Mouse (Mus musculus): ENCODE data around the gene Vps33a. TPM values are rescaled to one million over a fixed set of nuclear protein-coding genes. Genes with fewer than 3 reads are reported as not detected.

Vps33a gene
- polyA plus RNA-seq, 1 experiment from 2014 or later, result 27.2 TPM

GRCm38 (mm10) chr5:123555693-123556092 lies 17.1 kb downstream of the Vps33a start:
- no peak overlapping the region for H3K9ac ChIP-seq (replicated peaks; ENCODE audit: low read depth, low read length)
- peaks cover 33% of the 10 kb centered on the region for H3K36me3 ChIP-seq (ENCODE audit: control insufficient read depth, insufficient read depth, low read length)
- ATAC-seq (ENCODE audit: insufficient number of reproducible peaks, insufficient read depth, low FRiP score, low read depth), result no peak
- no peak overlapping the region for H3K4me2 ChIP-seq (replicated peaks; ENCODE audit: low read depth, low read length)
- H3K27me3 ChIP-seq (ENCODE audit: control insufficient read depth, insufficient read depth, low read length), result no peaks in the 10 kb centered on the region
- no peaks in the 10 kb centered on the region for H3K4me1 ChIP-seq (ENCODE audit: control insufficient read depth, insufficient read depth, low read length)
- H3K9me3 ChIP-seq (ENCODE audit: control insufficient read depth, low read depth, low read length), result no peaks in the 10 kb centered on the region
- H3K27ac ChIP-seq (ENCODE audit: low read length), result no peak overlapping the region
- whole genome bisulfite sequencing, result 87% methylated on average over 7 of the region's 7 CpGs
- H3K4me3 ChIP-seq (ENCODE audit: low read depth, low read length), result no peak overlapping the region

GRCm38 (mm10) chr5:123533801-123534200 lies 39.0 kb downstream of the Vps33a start:
- Histone ChIP-seq H3K4me3 (ENCODE audit: low read depth, low read length) (no peak overlapping the region), H3K27me3 (ENCODE audit: control insufficient read depth, insufficient read depth, low read length) (no peaks in the 10 kb centered on the region), H3K4me1 (ENCODE audit: control insufficient read depth, insufficient read depth, low read length) (no peaks in the 10 kb centered on the region), H3K9ac (replicated peaks; ENCODE audit: low read depth, low read length) (no peak overlapping the region), H3K9me3 (ENCODE audit: control insufficient read depth, low read depth, low read length) (no peaks in the 10 kb centered on the region), H3K36me3 (ENCODE audit: control insufficient read depth, insufficient read depth, low read length) (peaks cover 27% of the 10 kb centered on the region), H3K4me2 (replicated peaks; ENCODE audit: low read depth, low read length) (no peak overlapping the region), H3K27ac (ENCODE audit: low read length) (no peak overlapping the region)
- ATAC-seq (ENCODE audit: insufficient number of reproducible peaks, insufficient read depth, low FRiP score, low read depth), result no peak
- 90% methylated on average over 10 of the region's 10 CpGs for WGBS

GRCm38 (mm10) chr5:123530056-123530455 lies 42.8 kb downstream of the Vps33a start:
- Histone ChIP-seq H3K36me3 (ENCODE audit: control insufficient read depth, insufficient read depth, low read length) (peaks cover 23% of the 10 kb centered on the region), H3K4me3 (ENCODE audit: low read depth, low read length) (no peak overlapping the region)
- 86% methylated on average over 8 of the region's 8 CpGs for WGBS

GRCm38 (mm10) chr5:123528641-123529040 lies 44.2 kb downstream of the Vps33a start:
- H3K9ac ChIP-seq (replicated peaks; ENCODE audit: low read depth, low read length), result no peak overlapping the region
- peaks cover 3% of the 10 kb centered on the region; the same call in 1 of the 2 replicates for H3K4me1 ChIP-seq (ENCODE audit: control insufficient read depth, insufficient read depth, low read length)
- H3K9me3 ChIP-seq (ENCODE audit: control insufficient read depth, low read depth, low read length), result no peaks in the 10 kb centered on the region
- no peak for ATAC-seq (ENCODE audit: insufficient number of reproducible peaks, insufficient read depth, low FRiP score, low read depth)
- H3K27ac ChIP-seq (ENCODE audit: low read length), result no peak overlapping the region
- H3K4me3 ChIP-seq (ENCODE audit: low read depth, low read length), result no peak overlapping the region
- no peak overlapping the region for H3K4me2 ChIP-seq (replicated peaks; ENCODE audit: low read depth, low read length)
- 74% methylated on average over 7 of the region's 7 CpGs for WGBS
- peaks cover 23% of the 10 kb centered on the region for H3K36me3 ChIP-seq (ENCODE audit: control insufficient read depth, insufficient read depth, low read length)
- H3K27me3 ChIP-seq (ENCODE audit: control insufficient read depth, insufficient read depth, low read length), result no peaks in the 10 kb centered on the region

More at GRCm38 (mm10) chr5:123530056-123530455, 42.8 kb downstream of the Vps33a start:
- H3K27ac ChIP-seq (ENCODE audit: low read length), result no peak overlapping the region
- H3K27me3 ChIP-seq (ENCODE audit: control insufficient read depth, insufficient read depth, low read length), result no peaks in the 10 kb centered on the region
- H3K4me1 ChIP-seq (ENCODE audit: control insufficient read depth, insufficient read depth, low read length), result no peaks in the 10 kb centered on the region
- no peak overlapping the region for H3K9ac ChIP-seq (replicated peaks; ENCODE audit: low read depth, low read length)
- ATAC-seq (ENCODE audit: insufficient number of reproducible peaks, insufficient read depth, low FRiP score, low read depth), result no peak
- no peak overlapping the region for H3K4me2 ChIP-seq (replicated peaks; ENCODE audit: low read depth, low read length)
- no peaks in the 10 kb centered on the region for H3K9me3 ChIP-seq (ENCODE audit: control insufficient read depth, low read depth, low read length)

- Histone ChIP-seq H3K36me3 (ENCODE audit: control insufficient read depth, insufficient read depth, low read length) (peaks cover 8% of the 10 kb centered on the region; the same call in 1 of the 2 replicates), H3K9me3 (ENCODE audit: control insufficient read depth, low read depth, low read length) (no peaks in the 10 kb centered on the region), H3K9ac (replicated peaks; ENCODE audit: low read depth, low read length) (no peak overlapping the region), H3K4me2 (replicated peaks; ENCODE audit: low read depth, low read length) (no peak overlapping the region), H3K27ac (ENCODE audit: low read length) (no peak overlapping the region), H3K4me3 (ENCODE audit: low read depth, low read length) (no peak overlapping the region), H3K27me3 (ENCODE audit: control insufficient read depth, insufficient read depth, low read length) (no peaks in the 10 kb centered on the region), H3K4me1 (ENCODE audit: control insufficient read depth, insufficient read depth, low read length) (peaks cover 7% of the 10 kb centered on the region)
- WGBS, result 90% methylated on average over 9 of the region's 9 CpGs
- no peak for ATAC-seq (ENCODE audit: insufficient number of reproducible peaks, insufficient read depth, low FRiP score, low read depth)
Observed at GRCm38 (mm10) chr5:123525916-123526495, 46.8 kb downstream of the Vps33a start.

- ATAC-seq (ENCODE audit: insufficient number of reproducible peaks, insufficient read depth, low FRiP score, low read depth), result no peak
- no peaks in the 10 kb centered on the region for H3K9me3 ChIP-seq (ENCODE audit: control insufficient read depth, low read depth, low read length)
- no peak within 1 kb of the TSS for H3K9ac ChIP-seq (replicated peaks; ENCODE audit: low read depth, low read length)
- peaks cover 6% of the 10 kb centered on the region; the same call in 1 of the 2 replicates for H3K36me3 ChIP-seq (ENCODE audit: control insufficient read depth, insufficient read depth, low read length)
- H3K4me2 ChIP-seq (replicated peaks; ENCODE audit: low read depth, low read length), result peak within 1 kb of the TSS; percentile 43
- peaks cover 7% of the 10 kb centered on the region for H3K4me1 ChIP-seq (ENCODE audit: control insufficient read depth, insufficient read depth, low read length)
- no peak within 1 kb of the TSS for H3K27ac ChIP-seq (ENCODE audit: low read length)
- WGBS, result 83% methylated on average over 7 of the region's 7 CpGs
- no peaks in the 10 kb centered on the region for H3K27me3 ChIP-seq (ENCODE audit: control insufficient read depth, insufficient read depth, low read length)
- H3K4me3 ChIP-seq (ENCODE audit: low read depth, low read length), result peak within 1 kb of the TSS; percentile 78
Observed at GRCm38 (mm10) chr5:123525281-123525680, 47.6 kb downstream of the Vps33a start, which contains the start of gene Gm49027. TSS of gene Gm49027 (minus strand) at chr5:123525488.

- Histone ChIP-seq H3K27ac (ENCODE audit: low read length) (no peak overlapping the region), H3K4me2 (replicated peaks; ENCODE audit: low read depth, low read length) (peak overlapping the region; percentile 43), H3K4me3 (ENCODE audit: low read depth, low read length) (peak overlapping the region; percentile 78), H3K9me3 (ENCODE audit: control insufficient read depth, low read depth, low read length) (no peaks in the 10 kb centered on the region), H3K9ac (replicated peaks; ENCODE audit: low read depth, low read length) (no peak overlapping the region), H3K36me3 (ENCODE audit: control insufficient read depth, insufficient read depth, low read length) (no peaks in the 10 kb centered on the region; the same call in 1 of the 2 replicates), H3K4me1 (ENCODE audit: control insufficient read depth, insufficient read depth, low read length) (peaks cover 9% of the 10 kb centered on the region), H3K27me3 (ENCODE audit: control insufficient read depth, insufficient read depth, low read length) (no peaks in the 10 kb centered on the region)
- peak; percentile 96 for ATAC-seq (ENCODE audit: insufficient number of reproducible peaks, insufficient read depth, low FRiP score, low read depth)
- WGBS, result under 1% methylated on average over 27 of the region's 27 CpGs
Observed at GRCm38 (mm10) chr5:123524393-123524750, 48.5 kb downstream of the Vps33a start.

GRCm38 (mm10) chr5:123523692-123524392 lies 49.0 kb downstream of the Vps33a start, which contains the start of gene Diablo:
TSS of gene Diablo (minus strand) at chr5:123524176.
- no peak within 1 kb of the TSS for H3K27ac ChIP-seq (ENCODE audit: low read length)
- peaks cover 10% of the 10 kb centered on the region for H3K4me1 ChIP-seq (ENCODE audit: control insufficient read depth, insufficient read depth, low read length)
- no peaks in the 10 kb centered on the region; the same call in 1 of the 2 replicates for H3K36me3 ChIP-seq (ENCODE audit: control insufficient read depth, insufficient read depth, low read length)
- peak within 1 kb of the TSS; percentile 96 for H3K4me2 ChIP-seq (replicated peaks; ENCODE audit: low read depth, low read length)
- no peaks in the 10 kb centered on the region for H3K9me3 ChIP-seq (ENCODE audit: control insufficient read depth, low read depth, low read length)
- H3K9ac ChIP-seq (replicated peaks; ENCODE audit: low read depth, low read length), result peak within 1 kb of the TSS; percentile 66
- peak within 1 kb of the TSS; percentile 78 for H3K4me3 ChIP-seq (ENCODE audit: low read depth, low read length)
- under 1% methylated on average over 80 of the region's 82 CpGs for WGBS
- ATAC-seq (ENCODE audit: insufficient number of reproducible peaks, insufficient read depth, low FRiP score, low read depth), result peak; percentile 99
- no peaks in the 10 kb centered on the region for H3K27me3 ChIP-seq (ENCODE audit: control insufficient read depth, insufficient read depth, low read length)
